11 mouse cellular contexts compared by ENCODE assay signal in genomic region chr4:134018779-134019145, GRCm38 (mm10). TPM values are rescaled to one million over a fixed set of nuclear protein-coding genes. Genes with fewer than 3 reads are reported as not detected.
DNase-seq lines count a peak whose midpoint lies in the region; ATAC-seq and TF ChIP-seq lines count a peak whose summit lies in the region.
"Had no signal": no experiment of that assay in that cellular context is flagged by ENCODE, and none has a peak within 500 bp of the region (broad histone marks: within the 10 kb centered on the region; RNA-seq: fewer than 3 reads in every experiment).

Gene Lin28a, minus strand, starts transcription at chr4:134018841.

- H3K4me3 ChIP-seq in stomach, embryonic 14.5 days (ENCODE audit: low read depth, low read length), result peak within 1 kb of the TSS; percentile 19
- H3K4me3 ChIP-seq in stomach, postnatal 0 days (ENCODE audit: low read depth, low read length), result no peak within 1 kb of the TSS
- H3K4me3 ChIP-seq in forebrain, embryonic 15.5 days, result peak within 1 kb of the TSS; percentile 30
- peak within 1 kb of the TSS; percentile 44 for H3K4me3 ChIP-seq in liver, embryonic 12.5 days
- H3K4me3 ChIP-seq: erythroblast, embryonic 14.5 days; left cerebral cortex, adult 2 months had no signal

- peaks cover 14% of the 10 kb centered on the region; the same call in 1 of the 2 replicates for H3K4me1 ChIP-seq in stomach, embryonic 14.5 days (ENCODE audit: control insufficient read depth, insufficient read depth, low read length)
- H3K4me1 ChIP-seq in stomach, postnatal 0 days (replicated peaks; ENCODE audit: control insufficient read depth, insufficient read depth), result no peaks in the 10 kb centered on the region
- H3K4me1 ChIP-seq in forebrain, embryonic 15.5 days, result peaks cover 31% of the 10 kb centered on the region
- peaks cover 17% of the 10 kb centered on the region; the same call in 1 of the 2 replicates for H3K4me1 ChIP-seq in liver, embryonic 12.5 days

- ATAC-seq in stomach, embryonic 14.5 days (ENCODE audit: insufficient number of reproducible peaks, insufficient read depth, low FRiP score, low read depth), result no peak
- no peak for ATAC-seq in stomach, postnatal 0 days (ENCODE audit: low FRiP score, low TSS enrichment)
- ATAC-seq in forebrain, embryonic 15.5 days (replicated peaks), result no peak
- ATAC-seq in liver, embryonic 12.5 days, result 0 out of 2 replicates have a peak, but pooled peaks have one; percentile 33

- TF ChIP-seq CTCF in stomach, postnatal 0 days (IDR thresholded peaks at IDR 0.05; ENCODE audit: low read depth), result no peak

- H3K36me3 ChIP-seq in stomach, embryonic 14.5 days (ENCODE audit: control insufficient read depth, insufficient read depth, low read length), result no peaks in the 10 kb centered on the region
- H3K36me3 ChIP-seq in stomach, postnatal 0 days (ENCODE audit: control insufficient read depth, insufficient read depth, low read length), result no peaks in the 10 kb centered on the region
- no peaks in the 10 kb centered on the region for H3K36me3 ChIP-seq in forebrain, embryonic 15.5 days
- no peaks in the 10 kb centered on the region for H3K36me3 ChIP-seq in liver, embryonic 12.5 days

- no peaks in the 10 kb centered on the region for H3K9me3 ChIP-seq in stomach, embryonic 14.5 days (ENCODE audit: control insufficient read depth, low read depth, low read length)
- no peaks in the 10 kb centered on the region for H3K9me3 ChIP-seq in stomach, postnatal 0 days (ENCODE audit: control insufficient read depth, low read length)
- no peaks in the 10 kb centered on the region for H3K9me3 ChIP-seq in forebrain, embryonic 15.5 days
- no peaks in the 10 kb centered on the region for H3K9me3 ChIP-seq in liver, embryonic 12.5 days (replicated peaks)

- no peak for DNase-seq in stomach, postnatal 0 days (ENCODE audit: low spot score)
- DNase-seq in testis, postnatal 14 days (ENCODE audit: low spot score), result peak; percentile 32
- DNase-seq in thymus, postnatal 10 days (ENCODE audit: low spot score in 2 of 2), result no peak
- no peak for DNase-seq in adrenal gland, adult 2 months
- DNase-seq in left cerebral cortex, adult 8-10 months (ENCODE audit: low spot score in 2 of 2), result no peak
- DNase-seq: right cerebral cortex, postnatal 25 days had no signal

- no peak for TF ChIP-seq EP300 in stomach, postnatal 0 days (optimal IDR thresholded peaks at IDR 0.05)

- no peak within 1 kb of the TSS for H3K27ac ChIP-seq in stomach, embryonic 14.5 days (ENCODE audit: low read length)
- no peak within 1 kb of the TSS for H3K27ac ChIP-seq in stomach, postnatal 0 days (replicated peaks)
- H3K27ac ChIP-seq in forebrain, embryonic 15.5 days (replicated peaks), result peak within 1 kb of the TSS; percentile 31; the same call in 1 of the 2 replicates
- H3K27ac ChIP-seq in liver, embryonic 12.5 days, result peak within 1 kb of the TSS; percentile 65
- H3K27ac ChIP-seq: left cerebral cortex, adult 2 months had no signal

- peaks cover 9% of the 10 kb centered on the region; the same call in 1 of the 2 replicates for H3K27me3 ChIP-seq in stomach, embryonic 14.5 days (ENCODE audit: control insufficient read depth, insufficient read depth, low read length)
- H3K27me3 ChIP-seq in stomach, postnatal 0 days (ENCODE audit: control insufficient read depth, insufficient read depth, low read length), result peaks cover 15% of the 10 kb centered on the region; the same call in 1 of the 2 replicates
- H3K27me3 ChIP-seq in forebrain, embryonic 15.5 days, result peaks cover 39% of the 10 kb centered on the region
- peaks cover 55% of the 10 kb centered on the region for H3K27me3 ChIP-seq in liver, embryonic 12.5 days (replicated peaks)

- H3K4me2 ChIP-seq in stomach, embryonic 14.5 days (replicated peaks; ENCODE audit: low read depth, low read length), result peak within 1 kb of the TSS; percentile 40
- no peak within 1 kb of the TSS for H3K4me2 ChIP-seq in stomach, postnatal 0 days (replicated peaks; ENCODE audit: low read depth)
- H3K4me2 ChIP-seq in forebrain, embryonic 15.5 days (replicated peaks), result peak within 1 kb of the TSS; percentile 48
- peak within 1 kb of the TSS; percentile 53 for H3K4me2 ChIP-seq in liver, embryonic 12.5 days

- no peak within 1 kb of the TSS for H3K9ac ChIP-seq in stomach, embryonic 14.5 days (replicated peaks; ENCODE audit: low read depth, low read length)
- H3K9ac ChIP-seq in stomach, postnatal 0 days (ENCODE audit: low read length), result no peak within 1 kb of the TSS
- H3K9ac ChIP-seq in forebrain, embryonic 15.5 days (replicated peaks), result 0 out of 2 replicates have a peak within 1 kb of the TSS, but pooled peaks have one; percentile 7
- peak within 1 kb of the TSS; percentile 36; the same call in 1 of the 2 replicates for H3K9ac ChIP-seq in liver, embryonic 12.5 days

- 1% methylated on average over 9 of the region's 9 CpGs for WGBS in stomach, embryonic 14.5 days
- 0% methylated on average over 8 of the region's 9 CpGs for WGBS in stomach, postnatal 0 days
- WGBS in forebrain, embryonic 15.5 days, result 0% methylated on average over 9 of the region's 9 CpGs
- under 1% methylated on average over 9 of the region's 9 CpGs for WGBS in liver, embryonic 12.5 days (ENCODE audit: insufficient replicate concordance)

RNA-seq across cellular contexts. Expression of gene Lin28a, which starts in this region (rescaled TPM):
- 0.07 TPM in 2 replicates for polyA plus RNA-seq in stomach, embryonic 14.5 days (2014; fragmentation: Nextera tagmentation; extraction: Ambion mirVana)
- not detected in 2 replicates for polyA plus RNA-seq in stomach, postnatal 0 days (2015; fragmentation: Nextera tagmentation; extraction: Ambion mirVana)
- polyA plus RNA-seq in forebrain, embryonic 15.5 days (2015; fragmentation: Nextera tagmentation; extraction: Ambion mirVana), result not detected in 2 replicates
- 4.2 and 5.8 TPM in 2 replicates for polyA plus RNA-seq in liver, embryonic 12.5 days (2016; fragmentation: Nextera tagmentation; extraction: Ambion mirVana)
- total RNA-seq in adrenal gland, adult 2 months (2021), result not detected
- not detected in 2 replicates for polyA plus RNA-seq in adrenal gland, adult 2 months (2012; rRNA removed)
- total RNA-seq in left cerebral cortex, adult 8-10 months (2022), result not detected
- total RNA-seq: left cerebral cortex, adult 2 months had no signal
- polyA plus RNA-seq: erythroblast, embryonic 14.5 days had no signal

Comparison
In these comparisons a context has a peak if more than half of its experiments do, and no peak if none do; other contexts are left out.
1. H3K27ac ChIP-seq: peak in forebrain, embryonic 15.5 days (single experiment) and liver, embryonic 12.5 days (single experiment); none in stomach, embryonic 14.5 days (single experiment) and stomach, postnatal 0 days (single experiment).
2. H3K9ac ChIP-seq: peak in forebrain, embryonic 15.5 days (single experiment) and liver, embryonic 12.5 days (single experiment); none in stomach, embryonic 14.5 days (single experiment) and stomach, postnatal 0 days (single experiment).